Mouse (Mus musculus): Measurements from ENCODE around the gene Cenpo. TPM values are rescaled to one million over a fixed set of nuclear protein-coding genes. Genes with fewer than 3 reads are reported as not detected.

The Cenpo gene
- total and polyA plus RNA-seq, 2 experiments from 2014 or later, result 5.2 to 5.7 TPM

DNA sequence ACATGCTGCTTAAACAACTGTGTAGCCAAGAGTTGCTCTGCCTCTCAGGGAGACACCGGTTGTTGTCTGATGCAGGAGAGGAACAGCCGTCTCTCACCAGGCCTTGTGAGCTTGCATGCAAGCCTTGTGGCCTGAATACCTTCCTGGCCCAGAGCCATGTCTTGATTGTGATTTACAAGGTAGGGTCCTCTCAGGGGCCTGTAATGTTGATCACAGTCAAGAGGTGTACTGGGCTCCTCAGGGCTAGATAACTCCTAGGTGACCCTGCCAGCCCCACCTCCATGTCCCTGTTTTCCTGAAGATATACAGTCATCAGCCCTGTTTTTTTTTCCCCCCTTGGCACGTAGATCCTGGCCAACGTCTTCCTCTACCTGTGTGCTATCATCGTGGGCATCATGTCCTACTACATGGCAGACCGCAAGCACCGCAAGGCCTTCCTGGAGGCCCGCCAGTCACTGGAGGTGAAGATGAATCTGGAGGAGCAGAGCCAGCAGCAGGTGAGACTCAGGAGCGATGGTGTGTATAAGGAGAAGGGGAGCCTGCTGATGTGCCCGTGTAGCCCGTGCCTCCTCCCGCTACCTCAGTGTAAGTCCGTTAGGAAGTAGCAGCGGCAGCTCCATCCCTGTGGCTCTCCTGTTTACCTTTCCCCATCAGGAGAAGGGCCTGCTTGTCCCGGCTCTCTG lies 60.8 kb downstream of the Cenpo start:
- Histone ChIP-seq H3K36me3 (ENCODE audit: insufficient read depth, low read length) (no peaks in the 10 kb centered on the region), H3K9me3 (ENCODE audit: low read length) (no peaks in the 10 kb centered on the region), H3K4me3 (ENCODE audit: low read length) (no peak overlapping the region), H3K27me3 (ENCODE audit: insufficient read depth, low read length) (no peaks in the 10 kb centered on the region), H3K4me2 (ENCODE audit: low read depth, low read length) (no peak overlapping the region), H3K4me1 (ENCODE audit: insufficient read depth, low read length) (no peaks in the 10 kb centered on the region), H3K27ac (no peak overlapping the region), H3K9ac (replicated peaks; ENCODE audit: low read length) (no peak overlapping the region)
- ATAC-seq (no peak), DNase-seq (ENCODE audit: low spot score) (no peak)
- 83% methylated on average over 15 of the region's 15 CpGs for WGBS
- no peak for TF ChIP-seq CTCF (IDR thresholded peaks at IDR 0.05; ENCODE audit: low read depth)

DNA sequence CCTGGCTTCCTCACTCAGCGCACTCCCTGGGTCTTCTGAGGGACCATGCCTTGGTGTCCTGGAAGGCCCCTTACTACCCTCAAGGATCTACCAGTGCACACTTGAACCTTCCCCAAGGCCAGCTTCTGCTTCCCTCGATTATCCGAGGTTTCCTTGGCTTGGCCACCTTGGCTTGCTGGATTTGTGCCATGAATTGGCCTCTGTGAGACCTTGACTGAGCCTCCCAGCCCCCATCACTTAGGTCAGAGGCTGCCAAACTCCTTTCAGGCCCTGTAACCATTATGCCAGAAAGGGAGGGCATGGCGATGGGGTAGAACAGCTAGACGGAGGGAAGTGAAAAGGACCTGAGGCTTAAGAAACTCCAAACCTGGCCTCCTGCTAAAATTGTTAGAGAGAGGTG lies 64.5 kb downstream of the Cenpo start:
- H3K4me1 ChIP-seq (ENCODE audit: insufficient read depth, low read length), result no peaks in the 10 kb centered on the region
- no peak overlapping the region for H3K27ac ChIP-seq
- H3K9me3 ChIP-seq (ENCODE audit: low read length), result no peaks in the 10 kb centered on the region
- no peak for TF ChIP-seq CTCF (IDR thresholded peaks at IDR 0.05; ENCODE audit: low read depth)
- no peaks in the 10 kb centered on the region for H3K27me3 ChIP-seq (ENCODE audit: insufficient read depth, low read length)
- ATAC-seq, result no peak
- DNase-seq (ENCODE audit: low spot score), result no peak
- 68% methylated on average over 5 of the region's 5 CpGs for WGBS
- H3K36me3 ChIP-seq (ENCODE audit: insufficient read depth, low read length), result no peaks in the 10 kb centered on the region
- no peak overlapping the region for H3K9ac ChIP-seq (replicated peaks; ENCODE audit: low read length)
- no peak overlapping the region for H3K4me3 ChIP-seq (ENCODE audit: low read length)
- H3K4me2 ChIP-seq (ENCODE audit: low read depth, low read length), result no peak overlapping the region

DNA sequence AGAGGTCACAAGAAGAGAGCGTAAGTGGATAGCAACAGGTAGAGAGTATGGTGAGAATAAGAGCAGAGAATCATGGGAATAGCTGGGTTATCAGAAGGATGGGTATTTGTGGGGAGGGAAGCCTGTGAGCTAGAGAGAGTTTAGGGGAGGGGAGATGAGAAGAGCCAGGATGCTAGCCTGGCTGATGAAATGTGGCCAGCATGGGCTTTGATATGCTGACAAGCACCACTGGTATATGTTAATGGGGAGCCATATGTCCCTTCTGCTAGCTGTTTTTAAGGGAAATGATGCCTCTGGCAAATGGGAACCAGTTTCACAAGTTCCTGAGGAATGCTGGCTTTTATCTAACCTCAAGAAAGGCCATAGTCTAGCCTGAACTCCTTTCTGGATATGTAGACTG lies 65.0 kb downstream of the Cenpo start:
- WGBS, result 89% methylated on average over 1 of the region's 1 CpGs
- no peaks in the 10 kb centered on the region for H3K9me3 ChIP-seq (ENCODE audit: low read length)
- no peak for TF ChIP-seq CTCF (IDR thresholded peaks at IDR 0.05; ENCODE audit: low read depth)
- H3K27me3 ChIP-seq (ENCODE audit: insufficient read depth, low read length), result no peaks in the 10 kb centered on the region
- no peaks in the 10 kb centered on the region for H3K36me3 ChIP-seq (ENCODE audit: insufficient read depth, low read length)
- H3K4me3 ChIP-seq (ENCODE audit: low read length), result no peak overlapping the region
- no peak for ATAC-seq
- no peaks in the 10 kb centered on the region for H3K4me1 ChIP-seq (ENCODE audit: insufficient read depth, low read length)
- no peak for DNase-seq (ENCODE audit: low spot score)
- H3K9ac ChIP-seq (replicated peaks; ENCODE audit: low read length), result no peak overlapping the region
- H3K27ac ChIP-seq, result no peak overlapping the region
- no peak overlapping the region for H3K4me2 ChIP-seq (ENCODE audit: low read depth, low read length)

DNA sequence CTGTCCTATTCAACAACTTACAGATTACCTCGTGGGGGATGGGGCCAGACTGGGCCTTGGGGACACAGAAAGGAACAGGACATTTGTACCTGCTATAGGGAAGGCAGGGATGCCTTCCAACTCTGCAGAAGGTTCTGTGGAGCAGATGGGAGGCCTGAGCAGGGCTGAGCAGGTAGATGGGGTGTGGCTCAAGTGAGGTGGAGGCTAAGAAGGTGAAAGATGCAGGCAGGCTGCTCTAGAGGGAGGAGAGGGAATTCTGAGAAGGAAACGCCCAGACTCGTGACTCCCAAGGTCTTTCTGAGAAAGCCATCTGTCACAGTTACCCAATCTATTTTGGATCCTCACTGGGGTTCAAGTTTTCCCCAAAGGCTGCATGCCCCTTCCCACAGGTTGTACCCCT lies 67.1 kb downstream of the Cenpo start:
- Histone ChIP-seq H3K9ac (replicated peaks; ENCODE audit: low read length) (no peak overlapping the region), H3K27ac (no peak overlapping the region), H3K4me2 (ENCODE audit: low read depth, low read length) (no peak overlapping the region), H3K36me3 (ENCODE audit: insufficient read depth, low read length) (no peaks in the 10 kb centered on the region), H3K9me3 (ENCODE audit: low read length) (no peaks in the 10 kb centered on the region), H3K27me3 (ENCODE audit: insufficient read depth, low read length) (no peaks in the 10 kb centered on the region), H3K4me1 (ENCODE audit: insufficient read depth, low read length) (no peaks in the 10 kb centered on the region), H3K4me3 (ENCODE audit: low read length) (no peak overlapping the region)
- WGBS, result 70% methylated on average over 3 of the region's 3 CpGs
- no peak for ATAC-seq
- no peak for TF ChIP-seq CTCF (IDR thresholded peaks at IDR 0.05; ENCODE audit: low read depth)
- no peak for DNase-seq (ENCODE audit: low spot score)

DNA sequence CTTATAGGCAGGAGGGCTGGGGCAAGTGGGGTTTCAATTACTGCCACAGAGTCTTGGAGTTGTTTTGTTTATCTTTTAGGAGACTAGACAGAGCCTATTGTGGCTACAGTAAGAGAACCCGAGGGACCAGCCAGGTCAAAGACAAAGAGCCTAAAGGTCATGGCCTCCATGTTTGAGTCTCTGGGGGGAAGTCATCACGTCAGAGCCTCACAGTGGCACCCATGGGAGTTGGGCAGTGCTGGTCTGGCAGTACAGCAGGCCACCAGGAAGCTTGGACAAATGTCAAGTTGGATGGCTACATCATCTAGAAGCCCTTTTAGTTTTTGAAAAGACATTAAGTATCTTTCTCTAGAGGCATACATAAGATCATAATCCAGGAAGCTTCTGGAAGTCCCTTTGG lies 71.2 kb downstream of the Cenpo start:
- no peak for TF ChIP-seq CTCF (IDR thresholded peaks at IDR 0.05; ENCODE audit: low read depth)

DNA sequence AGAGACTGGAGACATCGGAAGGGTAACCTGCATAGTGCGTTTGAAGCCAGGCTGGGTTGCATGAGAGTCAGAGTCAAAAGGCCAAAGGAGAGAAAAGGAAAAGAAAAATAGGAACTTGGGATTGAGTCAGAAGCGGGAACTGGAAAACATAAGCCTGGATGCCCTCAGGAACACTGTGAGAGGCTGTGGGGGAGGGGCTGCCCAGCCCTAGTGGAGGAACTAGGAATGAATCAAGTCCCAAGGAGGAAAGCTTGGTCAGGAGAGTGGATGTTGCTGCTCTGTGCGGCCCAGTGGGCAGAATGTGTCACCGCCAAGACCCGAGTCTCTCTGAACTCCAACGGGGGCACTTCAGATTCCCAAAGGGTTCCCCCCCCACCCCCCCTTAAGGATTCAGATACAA lies 73.8 kb downstream of the Cenpo start:
- H3K4me2 ChIP-seq (ENCODE audit: low read depth, low read length), result no peak overlapping the region
- H3K27ac ChIP-seq, result no peak overlapping the region
- no peaks in the 10 kb centered on the region for H3K27me3 ChIP-seq (ENCODE audit: insufficient read depth, low read length)
- no peak for DNase-seq (ENCODE audit: low spot score)
- H3K9me3 ChIP-seq (ENCODE audit: low read length), result no peaks in the 10 kb centered on the region
- peak; percentile 27; the same call in 1 of the 2 replicates for TF ChIP-seq CTCF (IDR thresholded peaks at IDR 0.05; ENCODE audit: low read depth)
- 69% methylated on average over 7 of the region's 7 CpGs for WGBS
- H3K4me1 ChIP-seq (ENCODE audit: insufficient read depth, low read length), result no peaks in the 10 kb centered on the region
- no peak overlapping the region for H3K9ac ChIP-seq (replicated peaks; ENCODE audit: low read length)
- no peaks in the 10 kb centered on the region for H3K36me3 ChIP-seq (ENCODE audit: insufficient read depth, low read length)
- H3K4me3 ChIP-seq (ENCODE audit: low read length), result no peak overlapping the region
- no peak for ATAC-seq

More for the DNA sequence above, 71.2 kb downstream of the Cenpo start:
- Histone ChIP-seq H3K4me3 (ENCODE audit: low read length) (no peak overlapping the region), H3K4me1 (ENCODE audit: insufficient read depth, low read length) (no peaks in the 10 kb centered on the region), H3K27ac (no peak overlapping the region), H3K9ac (replicated peaks; ENCODE audit: low read length) (no peak overlapping the region), H3K27me3 (ENCODE audit: insufficient read depth, low read length) (no peaks in the 10 kb centered on the region), H3K9me3 (ENCODE audit: low read length) (no peaks in the 10 kb centered on the region), H3K4me2 (ENCODE audit: low read depth, low read length) (no peak overlapping the region), H3K36me3 (ENCODE audit: insufficient read depth, low read length) (no peaks in the 10 kb centered on the region)
- WGBS, result 21% methylated on average over 2 of the region's 2 CpGs
- DNase-seq (ENCODE audit: low spot score) (no peak), ATAC-seq (no peak)

DNA sequence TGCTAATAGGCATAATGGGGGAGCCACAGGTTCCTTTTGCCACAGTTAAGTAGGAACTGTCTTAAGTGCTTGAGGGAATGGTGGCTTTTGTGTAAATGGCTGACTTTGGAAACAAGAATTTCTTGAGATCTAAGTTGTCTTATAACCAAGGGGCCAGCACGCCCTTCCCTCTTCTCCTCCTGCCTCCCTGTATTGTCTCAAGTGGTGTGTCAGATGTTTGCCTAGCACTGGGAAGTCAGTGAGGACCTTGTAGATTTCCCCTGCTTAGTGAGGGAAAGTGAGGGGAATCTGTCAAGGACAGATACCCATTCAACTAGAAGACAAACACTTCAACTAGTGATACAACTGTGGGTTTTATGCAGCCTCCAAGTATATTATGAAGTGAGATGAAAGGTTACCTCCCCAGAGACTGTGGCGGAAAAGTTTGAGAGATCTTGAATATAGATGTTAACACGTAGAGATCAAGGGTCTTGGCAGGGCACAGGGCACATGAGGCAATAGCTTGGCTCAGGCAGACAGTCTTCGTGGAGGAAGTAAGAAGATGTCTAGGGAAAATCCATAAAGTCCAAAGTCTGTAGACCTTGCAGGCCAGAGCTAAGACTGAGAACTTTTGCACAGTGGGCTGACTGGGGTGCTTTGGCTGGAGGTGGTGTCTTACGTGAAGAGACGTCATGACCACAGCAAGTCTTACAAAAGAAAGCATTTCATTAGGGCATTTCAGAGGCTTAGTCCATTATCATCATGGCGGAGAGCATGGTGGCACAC lies 75.0 kb downstream of the Cenpo start:
- no peak for TF ChIP-seq CTCF (IDR thresholded peaks at IDR 0.05; ENCODE audit: low read depth)
- WGBS, result 93% methylated on average over 7 of the region's 7 CpGs
- H3K9me3 ChIP-seq (ENCODE audit: low read length), result no peaks in the 10 kb centered on the region
- H3K4me1 ChIP-seq (ENCODE audit: insufficient read depth, low read length), result no peaks in the 10 kb centered on the region
- no peaks in the 10 kb centered on the region for H3K36me3 ChIP-seq (ENCODE audit: insufficient read depth, low read length)
- no peak overlapping the region for H3K9ac ChIP-seq (replicated peaks; ENCODE audit: low read length)
- H3K27me3 ChIP-seq (ENCODE audit: insufficient read depth, low read length), result no peaks in the 10 kb centered on the region
- H3K27ac ChIP-seq, result no peak overlapping the region
- H3K4me2 ChIP-seq (ENCODE audit: low read depth, low read length), result no peak overlapping the region
- DNase-seq (ENCODE audit: low spot score) (no peak), ATAC-seq (no peak)
- H3K4me3 ChIP-seq (ENCODE audit: low read length), result no peak overlapping the region

Measured in hindbrain, postnatal 0 days (tissue).